7 mouse cellular contexts compared by ENCODE assay signal in the genomic region with DNA sequence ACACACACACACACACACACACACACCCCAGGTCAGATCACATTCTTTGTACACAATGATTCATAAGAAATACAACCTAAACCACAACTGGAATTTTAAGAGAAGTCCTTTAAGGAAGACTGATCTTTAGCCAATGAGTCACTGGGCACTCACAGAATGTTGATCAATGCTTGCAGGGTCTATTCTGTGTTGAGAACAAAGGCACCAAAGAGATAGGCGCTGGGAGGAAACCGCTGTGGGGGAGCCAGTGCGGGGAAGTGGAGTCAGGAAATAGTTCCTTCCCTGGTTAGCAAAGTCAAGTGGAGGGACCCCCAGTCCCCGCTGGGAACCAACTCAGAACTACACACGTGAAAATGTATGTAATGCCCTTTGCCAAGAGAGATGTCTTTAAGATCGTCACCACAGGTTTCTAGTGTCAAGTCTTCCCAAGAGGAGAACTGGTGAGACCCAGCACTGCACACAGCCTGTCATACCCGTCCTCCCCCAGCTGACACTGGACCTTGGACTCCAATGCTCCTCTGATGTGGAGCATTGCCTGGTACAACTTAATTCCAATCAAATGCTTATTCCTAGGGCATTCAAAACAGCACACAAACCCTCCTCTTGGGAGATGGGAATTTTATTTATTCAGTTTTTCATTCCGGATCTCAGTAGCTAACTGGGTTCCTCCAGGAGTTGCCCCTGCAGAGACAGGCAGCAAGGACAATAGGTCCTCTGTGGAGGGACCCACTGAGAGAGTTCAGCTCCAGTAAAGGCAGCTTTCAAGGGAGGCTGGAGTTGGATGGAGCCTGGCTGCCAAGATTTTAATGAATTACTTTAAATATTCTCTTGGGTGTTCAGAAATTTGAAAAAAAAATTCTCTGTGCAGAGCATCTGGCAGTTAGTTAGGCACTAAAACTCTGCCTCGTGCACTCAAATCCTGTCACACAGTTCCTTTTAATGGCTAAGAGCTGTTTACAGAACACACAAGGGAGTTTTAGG. TPM values are rescaled to one million over a fixed set of nuclear protein-coding genes. Genes with fewer than 3 reads are reported as not detected.
DNase-seq lines count a peak whose midpoint lies in the region; ATAC-seq and TF ChIP-seq lines count a peak whose summit lies in the region.

No protein-coding gene starts in this region.

- H3K4me1 ChIP-seq in liver, adult 2 months (ENCODE audit: control insufficient read depth, insufficient read depth, low read length): peaks cover 11% of the 10 kb centered on the region; the same call in 1 of the 2 replicates
- peaks cover 8% of the 10 kb centered on the region for H3K4me1 ChIP-seq in embryonic facial prominence, embryonic 13.5 days
- 0 out of 2 replicates have a peak, but pooled peaks cover 9% of the 10 kb centered on the region for H3K4me1 ChIP-seq in intestine, embryonic 15.5 days (replicated peaks)
- peaks cover 36% of the 10 kb centered on the region for H3K4me1 ChIP-seq in neural tube, embryonic 13.5 days (replicated peaks)

- H3K9me3 ChIP-seq in embryonic facial prominence, embryonic 13.5 days: no peaks in the 10 kb centered on the region
- H3K9me3 ChIP-seq in intestine, embryonic 15.5 days: no peaks in the 10 kb centered on the region
- peaks cover 7% of the 10 kb centered on the region for H3K9me3 ChIP-seq in neural tube, embryonic 13.5 days

- peak overlapping the region; percentile 36 for H3K27ac ChIP-seq in liver, adult 2 months (replicated peaks; ENCODE audit: insufficient read depth, low read depth, low read length)
- H3K27ac ChIP-seq in embryonic facial prominence, embryonic 13.5 days: peak overlapping the region; percentile 56; the same call in 1 of the 2 replicates
- H3K27ac ChIP-seq in intestine, embryonic 15.5 days: 0 out of 2 replicates have a peak overlapping the region, but pooled peaks have one; percentile 17
- H3K27ac ChIP-seq in neural tube, embryonic 13.5 days (replicated peaks): peak overlapping the region; percentile 42

- H3K36me3 ChIP-seq in liver, adult 2 months (ENCODE audit: control insufficient read depth, insufficient read depth, low read length): no peaks in the 10 kb centered on the region
- no peaks in the 10 kb centered on the region for H3K36me3 ChIP-seq in embryonic facial prominence, embryonic 13.5 days
- no peaks in the 10 kb centered on the region for H3K36me3 ChIP-seq in intestine, embryonic 15.5 days
- no peaks in the 10 kb centered on the region for H3K36me3 ChIP-seq in neural tube, embryonic 13.5 days

- H3K4me2 ChIP-seq in embryonic facial prominence, embryonic 13.5 days: no peak overlapping the region
- no peak overlapping the region for H3K4me2 ChIP-seq in intestine, embryonic 15.5 days (replicated peaks)
- no peak overlapping the region for H3K4me2 ChIP-seq in neural tube, embryonic 13.5 days

- no peak overlapping the region for H3K9ac ChIP-seq in liver, adult 2 months (ENCODE audit: low read depth, low read length)
- H3K9ac ChIP-seq in embryonic facial prominence, embryonic 13.5 days: no peak overlapping the region
- no peak overlapping the region for H3K9ac ChIP-seq in intestine, embryonic 15.5 days
- no peak overlapping the region for H3K9ac ChIP-seq in neural tube, embryonic 13.5 days

- H3K27me3 ChIP-seq in liver, adult 2 months (ENCODE audit: control insufficient read depth, insufficient read depth, low read length): no peaks in the 10 kb centered on the region
- H3K27me3 ChIP-seq in embryonic facial prominence, embryonic 13.5 days: no peaks in the 10 kb centered on the region
- no peaks in the 10 kb centered on the region for H3K27me3 ChIP-seq in intestine, embryonic 15.5 days (replicated peaks)
- no peaks in the 10 kb centered on the region for H3K27me3 ChIP-seq in neural tube, embryonic 13.5 days

- ATAC-seq in embryonic facial prominence, embryonic 13.5 days (ENCODE audit: insufficient number of reproducible peaks, insufficient read depth, low FRiP score, low TSS enrichment, low read depth): no peak
- peak; percentile 61; the same call in 1 of the 2 replicates for ATAC-seq in intestine, embryonic 15.5 days
- ATAC-seq in neural tube, embryonic 13.5 days (ENCODE audit: low read depth): peak; percentile 64

- H3K79me2 ChIP-seq in liver, adult 2 months (ENCODE audit: control insufficient read depth, insufficient read depth, low read length): no peaks in the 10 kb centered on the region

- DNase-seq in liver, adult 2 months (ENCODE audit: extremely low read depth, low read depth, low spot score): peak; percentile 65
- DNase-seq in liver: no peak
- DNase-seq in urinary bladder, adult 18-20 months (ENCODE audit: low spot score in 2 of 2): no peak
- no peak for DNase-seq in testis, postnatal 14 days (ENCODE audit: low spot score)

- WGBS in liver, adult 2 months: 41% methylated on average over 9 of the region's 9 CpGs
- WGBS in embryonic facial prominence, embryonic 13.5 days: 17% methylated on average over 9 of the region's 9 CpGs
- WGBS in intestine, embryonic 15.5 days: 43% methylated on average over 9 of the region's 9 CpGs
- WGBS in neural tube, embryonic 13.5 days: 26% methylated on average over 9 of the region's 9 CpGs

- no peak for TF ChIP-seq CTCF in liver, adult 2 months (IDR thresholded peaks at IDR 0.05; ENCODE audit: low read depth, low read length)

- TF ChIP-seq POLR2A in liver, adult 2 months (IDR thresholded peaks at IDR 0.05; ENCODE audit: extremely low read depth, insufficient read depth, low read length): no peak

- H3K4me3 ChIP-seq in liver, adult 2 months (ENCODE audit: insufficient read depth, low read depth, low read length): no peak overlapping the region
- no peak overlapping the region for H3K4me3 ChIP-seq in embryonic facial prominence, embryonic 13.5 days
- H3K4me3 ChIP-seq in intestine, embryonic 15.5 days (replicated peaks): no peak overlapping the region
- no peak overlapping the region for H3K4me3 ChIP-seq in neural tube, embryonic 13.5 days

RNA-seq across cellular contexts. Expression of a gene that starts 10.6 kb away (rescaled TPM):
- total RNA-seq in liver, adult 2 months (2014; rRNA removed): 42.0 and 45.5 TPM in 2 replicates
- 9.6 and 13.3 TPM in 2 replicates for polyA plus RNA-seq in liver, adult 2 months (2012; rRNA removed)
- 2.9 and 3.8 TPM in 2 replicates for polyA plus RNA-seq in embryonic facial prominence, embryonic 13.5 days (2015; fragmentation: Nextera tagmentation; extraction: Ambion mirVana)
- 1.7 and 1.9 TPM in 2 replicates for polyA plus RNA-seq in intestine, embryonic 15.5 days (2015; fragmentation: Nextera tagmentation; extraction: Ambion mirVana)
- 4.7 and 4.9 TPM in 2 replicates for polyA plus RNA-seq in neural tube, embryonic 13.5 days (2015; fragmentation: Nextera tagmentation; extraction: Ambion mirVana)
